Mouse (Mus musculus): ENCODE data around the gene Col18a1.

DNA sequence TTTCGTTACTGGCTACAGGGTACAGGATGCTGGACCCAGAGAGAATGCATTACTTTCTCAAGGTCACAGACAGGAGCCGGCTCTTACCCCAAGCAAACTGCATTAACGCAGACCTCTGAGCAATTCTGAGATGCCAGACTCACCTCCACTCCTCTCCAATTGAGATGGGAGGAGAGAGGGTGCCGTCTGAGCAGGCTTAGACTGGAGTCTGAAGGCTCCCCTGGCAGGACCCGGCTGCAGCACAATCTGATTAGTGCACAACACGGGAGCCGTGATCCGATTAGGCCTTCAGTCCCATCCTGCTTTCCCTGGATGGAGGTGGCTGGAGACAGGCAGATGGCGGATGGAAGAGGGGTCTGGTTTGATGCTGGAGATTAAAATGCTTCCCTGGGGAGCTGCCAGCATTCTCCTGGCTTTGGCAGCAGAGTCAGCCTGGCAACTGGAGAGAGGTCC is 158.2 kb downstream of the Col18a1 start:
- TF ChIP-seq CTCF (IDR thresholded peaks at IDR 0.05; ENCODE audit: borderline replicate concordance, insufficient read depth, low read length), result no peak
- TF ChIP-seq POLR2A (IDR thresholded peaks at IDR 0.05; ENCODE audit: low read depth, low read length), result no peak

Data from embryonic fibroblast, embryonic 13.5 days (primary cell).